Mouse (Mus musculus) layer of hippocampus, postnatal 10 days (tissue): ENCODE results near the gene Kif27. TPM values are rescaled to one million over a fixed set of nuclear protein-coding genes. Genes with fewer than 3 reads are reported as not detected.
"Not testable (repeated sequence)": the region's sequence is repeated elsewhere in the genome, so short reads cannot be mapped to it uniquely, and the experiment has no call there.

Source experiments
- DNase-seq, 2 experiments: peaks; one replicate each; pipeline ENCODE4 v3.0.0; 2021; ENCODE audit warnings: low spot score in 2 of 2
- long read RNA-seq: library from polyadenylated mRNA; stranded (forward); transcript quantifications from one replicate; pipeline ENCODE4 v2.0.0, GENCODE M21; 2023
- total RNA-seq, 2 experiments: library from RNA; stranded (reverse); gene quantifications; 2 replicates each; pipeline ENCODE4 v1.2.3; 2021

Gene Kif27
- total RNA-seq = 1 to 10 TPM; 4.0 to 4.6 TPM
- long read RNA-seq = 0 reads

DNA sequence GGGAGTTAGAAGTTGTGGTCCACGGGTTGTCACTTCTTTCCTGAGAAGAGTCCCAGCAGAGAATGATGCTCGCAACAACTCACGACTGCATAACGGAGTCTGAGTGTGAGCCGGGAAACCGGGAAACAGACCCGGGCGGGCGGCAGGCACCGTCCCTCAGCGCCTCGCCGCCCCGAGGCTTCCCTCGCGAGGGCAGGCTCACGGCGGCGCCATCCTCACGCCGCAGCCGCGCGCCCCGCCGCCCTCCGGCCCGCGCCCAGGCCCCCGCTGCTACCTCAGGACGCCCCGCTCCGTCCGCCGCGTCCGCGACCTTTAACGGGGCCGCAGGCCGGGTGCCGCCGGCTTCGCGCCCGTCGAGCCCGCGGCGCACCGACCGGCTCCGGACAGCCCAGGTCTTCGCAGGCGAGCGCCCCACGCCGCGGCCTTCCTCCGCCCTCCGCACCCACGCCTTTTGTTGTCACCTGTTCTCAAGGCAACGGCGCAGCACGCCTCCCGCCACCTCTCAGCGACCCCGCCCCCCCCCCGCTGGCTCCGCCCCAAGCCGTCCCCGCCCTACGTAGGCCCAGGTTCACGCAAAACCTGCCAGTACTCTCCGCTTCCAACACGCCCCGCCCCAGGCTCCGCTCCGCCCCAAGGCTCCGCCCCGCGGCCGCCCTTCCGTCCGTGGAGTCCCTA lies at the start of gene Kif27:
Kif27 (minus strand) TSS at position 494 of the 675 bp plus-strand sequence.
- peak; percentile 32 to 61 for DNase-seq

- DNase-seq = not testable (repeated sequence)
These were observed 44.3 kb upstream of the Kif27 start, which contains the start of gene Hnrnpk for GRCm38 (mm10) chr13:58403243-58403642. Gene Hnrnpk, minus strand, starts transcription at chr13:58403343.

- DNase-seq = no peak
These were observed 43.8 kb upstream of the Kif27 start for GRCm38 (mm10) chr13:58402744-58403110.

DNA sequence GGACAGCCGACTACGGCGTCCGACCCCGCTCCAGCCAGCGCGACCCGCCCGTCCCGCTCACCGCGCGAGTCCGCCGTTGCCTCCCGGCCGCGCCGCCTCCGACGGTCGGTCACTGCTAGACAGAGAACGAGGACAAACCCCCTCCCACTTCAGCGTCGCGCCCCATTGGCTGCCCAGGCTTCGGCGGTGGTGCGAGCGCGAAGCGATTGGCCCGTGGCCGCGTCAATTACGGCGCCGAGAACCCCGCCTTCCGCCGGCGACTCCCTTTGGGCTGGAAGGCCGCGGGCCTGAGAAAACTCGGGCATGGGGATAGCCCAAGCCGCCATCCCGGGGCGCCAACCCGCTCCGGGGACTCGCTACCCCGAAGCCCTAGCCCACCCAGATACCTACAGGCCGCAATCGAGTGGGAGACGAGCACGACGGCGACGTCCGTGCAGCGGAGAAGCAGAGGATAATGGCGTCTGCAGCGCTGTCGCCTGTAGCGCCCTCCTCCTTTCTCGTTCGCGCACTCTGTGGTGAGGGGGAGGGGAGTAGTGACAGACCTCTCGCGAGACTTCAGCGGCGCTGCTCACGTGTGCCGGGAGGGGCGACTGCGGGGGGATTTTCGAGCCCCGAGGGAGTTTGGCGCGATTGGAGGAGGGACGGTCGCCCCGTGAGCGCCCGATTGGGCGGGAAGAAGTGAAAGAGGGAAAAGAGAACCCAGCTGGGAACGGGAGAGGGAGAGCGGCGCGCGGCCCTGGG lies 43.3 kb upstream of the Kif27 start, which contains the start of gene Rmi1:
Rmi1 (plus strand) TSS at position 246 of the 741 bp plus-strand sequence.
- peak; percentile 99 for DNase-seq

DNA sequence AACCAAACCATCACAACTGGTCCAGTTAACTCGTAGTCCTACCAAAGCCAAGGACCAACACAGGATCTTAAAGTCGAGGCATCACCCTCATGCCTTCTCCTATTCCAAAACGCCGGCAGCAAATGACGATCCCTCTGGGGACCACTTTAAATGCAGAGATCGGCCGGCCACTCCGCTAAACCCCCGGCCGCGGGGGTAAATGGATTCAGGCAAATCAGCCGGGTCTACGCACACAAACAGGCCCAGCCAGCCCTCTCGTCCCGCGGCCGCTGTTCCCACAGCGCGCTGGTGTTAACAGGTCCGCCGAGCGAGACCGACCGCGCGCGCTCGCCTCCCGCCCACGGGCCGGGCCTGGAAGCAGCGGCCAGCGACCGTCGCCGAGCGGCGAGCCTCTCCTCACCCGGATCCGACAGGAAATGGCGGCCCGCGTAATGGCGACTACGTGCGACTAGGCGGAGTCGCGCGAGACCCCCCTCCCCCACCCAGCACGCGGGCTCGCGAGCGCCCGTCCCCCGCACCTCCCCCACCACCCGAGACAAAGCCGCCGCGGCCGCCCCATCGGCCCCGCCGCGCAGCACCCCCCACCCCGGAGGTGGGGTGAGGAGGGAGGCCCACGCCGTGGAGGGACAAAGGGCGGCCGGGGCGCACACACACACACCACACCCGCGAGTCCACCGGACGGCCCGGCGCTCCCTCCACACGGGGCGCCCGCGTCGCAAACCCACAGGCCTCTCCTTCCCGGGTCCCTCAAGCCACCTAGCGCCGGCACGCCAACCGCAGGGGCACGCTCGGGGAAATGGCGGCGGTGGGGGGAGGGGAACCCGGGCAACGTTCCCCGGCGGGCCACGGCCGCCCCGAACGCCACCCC lies 42.4 kb upstream of the Kif27 start:
- peak; percentile 72 to 81 for DNase-seq

DNA sequence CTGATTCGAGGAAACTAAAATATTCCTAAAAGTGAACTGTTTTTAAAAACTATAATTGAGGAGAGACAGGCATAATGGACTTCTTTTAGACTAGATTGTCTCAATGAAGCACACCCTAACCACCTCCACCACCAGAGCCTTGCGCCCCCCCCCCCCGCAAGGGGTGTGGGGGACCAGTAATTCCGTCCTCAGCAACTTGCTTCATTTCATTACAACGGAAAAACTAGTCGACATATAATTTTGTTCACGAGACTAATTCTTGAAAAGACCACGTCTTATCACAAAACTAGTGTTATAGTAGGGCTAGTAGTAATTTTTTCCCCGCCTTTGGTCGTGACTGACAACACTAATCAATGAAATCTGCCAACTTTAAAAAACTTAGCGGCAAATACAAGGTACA lies 41.7 kb upstream of the Kif27 start:
- DNase-seq = no peak

DNA sequence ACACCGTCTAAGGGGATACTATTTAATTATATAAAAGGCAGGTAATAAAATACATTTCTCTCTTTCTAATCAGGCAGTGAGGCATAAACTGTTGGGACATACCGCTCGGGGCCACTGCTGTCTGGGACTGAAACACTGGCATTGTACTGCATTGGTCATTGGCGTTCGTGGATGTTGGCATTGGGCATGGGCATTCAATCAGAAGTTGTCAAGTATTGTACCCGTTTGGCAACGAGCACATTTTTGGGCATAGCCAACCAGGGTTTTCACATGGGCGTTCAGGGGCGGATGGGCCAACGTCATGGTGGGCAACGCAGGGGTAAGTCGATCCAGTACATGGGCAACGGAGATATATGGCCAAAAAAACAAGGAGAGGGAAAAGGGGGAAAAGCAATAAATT lies 38.7 kb upstream of the Kif27 start:
- DNase-seq = no peak

- not testable (repeated sequence) for DNase-seq
These were observed 35.5 kb upstream of the Kif27 start for GRCm38 (mm10) chr13:58394392-58394791.

- no peak for DNase-seq
These were observed 30.5 kb upstream of the Kif27 start for GRCm38 (mm10) chr13:58389324-58389951.

DNA sequence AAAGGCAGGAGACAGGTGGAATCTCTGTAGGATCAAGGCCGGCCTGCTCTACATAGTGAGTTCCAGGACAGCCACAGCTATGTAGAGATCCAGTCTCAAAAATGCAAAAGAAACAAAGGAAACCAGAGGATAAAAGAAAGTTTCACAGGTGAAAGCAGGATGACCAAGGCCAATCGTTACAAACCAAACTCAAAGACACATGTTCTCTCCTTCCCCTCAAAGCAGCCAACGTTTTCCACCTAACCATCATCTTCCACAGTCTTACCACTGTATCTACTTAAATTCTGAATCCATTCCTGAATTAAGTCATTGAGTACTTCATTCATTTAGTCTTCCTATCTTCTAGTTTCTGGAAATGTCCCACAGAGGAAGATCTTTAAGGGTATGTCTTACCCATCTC lies 29.5 kb upstream of the Kif27 start:
- DNase-seq = no peak

GRCm38 (mm10) chr13:58387948-58388347 lies 29.0 kb upstream of the Kif27 start:
- peak; percentile 79 to 82 for DNase-seq

- DNase-seq = no peak
These were observed 26.6 kb upstream of the Kif27 start for GRCm38 (mm10) chr13:58385547-58385920.

DNA sequence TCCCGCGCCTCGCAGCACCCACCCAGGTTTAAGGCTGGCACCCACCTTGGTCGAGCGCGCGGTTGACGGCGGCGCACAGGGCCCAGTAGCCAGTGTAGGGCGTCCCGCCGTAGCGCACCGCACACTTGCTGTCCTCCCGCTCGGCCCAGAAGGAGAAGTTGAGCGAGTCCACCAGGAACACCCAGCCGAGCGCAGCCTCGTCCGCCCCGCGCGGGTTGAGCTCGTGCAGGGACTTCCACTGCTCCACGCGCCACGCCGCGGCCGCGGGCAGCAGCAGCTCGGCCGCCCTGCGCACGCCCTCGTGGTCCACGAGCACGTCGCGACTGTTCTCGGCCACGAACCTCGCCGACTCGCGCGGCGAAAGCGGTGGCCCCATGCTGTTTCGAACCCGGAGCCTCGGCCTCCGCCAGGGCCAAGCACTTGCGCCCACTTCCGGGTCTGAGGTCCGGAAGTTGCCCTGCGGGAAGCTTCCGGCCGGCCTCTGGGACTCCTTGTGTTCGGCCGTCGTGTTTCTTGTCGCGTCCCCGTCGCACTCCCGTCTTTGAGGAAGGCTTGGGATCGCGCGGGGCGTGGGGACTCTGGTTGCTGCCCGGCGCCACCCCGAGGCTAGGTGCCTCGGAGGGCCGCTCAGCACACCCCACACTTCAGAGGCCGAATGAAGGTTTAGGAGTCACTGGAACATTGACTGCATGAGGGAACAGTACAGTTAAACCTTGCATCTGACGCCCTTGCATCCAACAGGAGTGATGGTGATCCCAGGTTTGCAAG lies 26.0 kb upstream of the Kif27 start, which contains the start of gene 2210016F16Rik:
2210016F16Rik (minus strand) TSS at position 447 of the 768 bp plus-strand sequence.
- DNase-seq = peak; percentile 59 to 61

GRCm38 (mm10) chr13:58384371-58384770 lies 25.4 kb upstream of the Kif27 start:
- no peak for DNase-seq

GRCm38 (mm10) chr13:58373153-58373470 lies 14.2 kb upstream of the Kif27 start:
- no peak for DNase-seq

GRCm38 (mm10) chr13:58372278-58373152 lies 13.6 kb upstream of the Kif27 start:
- no peak for DNase-seq

- no peak for DNase-seq
These were observed 9.9 kb upstream of the Kif27 start for GRCm38 (mm10) chr13:58368835-58369234.

- no peak for DNase-seq
These were observed 8.7 kb upstream of the Kif27 start for GRCm38 (mm10) chr13:58367641-58368040.

- DNase-seq = no peak
These were observed 7.5 kb upstream of the Kif27 start for GRCm38 (mm10) chr13:58366373-58366772.
